Mouse (Mus musculus) embryo, embryonic 11 days (tissue): ENCODE measurements around the gene Ulk4.
"Not testable (repeated sequence)": the region's sequence is repeated elsewhere in the genome, so short reads cannot be mapped to it uniquely, and the experiment has no call there.

Experiments
- DNase-seq: peaks from one replicate; pipeline ENCODE4 v3.0.0-alpha.2; 2015

The Ulk4 gene

DNA sequence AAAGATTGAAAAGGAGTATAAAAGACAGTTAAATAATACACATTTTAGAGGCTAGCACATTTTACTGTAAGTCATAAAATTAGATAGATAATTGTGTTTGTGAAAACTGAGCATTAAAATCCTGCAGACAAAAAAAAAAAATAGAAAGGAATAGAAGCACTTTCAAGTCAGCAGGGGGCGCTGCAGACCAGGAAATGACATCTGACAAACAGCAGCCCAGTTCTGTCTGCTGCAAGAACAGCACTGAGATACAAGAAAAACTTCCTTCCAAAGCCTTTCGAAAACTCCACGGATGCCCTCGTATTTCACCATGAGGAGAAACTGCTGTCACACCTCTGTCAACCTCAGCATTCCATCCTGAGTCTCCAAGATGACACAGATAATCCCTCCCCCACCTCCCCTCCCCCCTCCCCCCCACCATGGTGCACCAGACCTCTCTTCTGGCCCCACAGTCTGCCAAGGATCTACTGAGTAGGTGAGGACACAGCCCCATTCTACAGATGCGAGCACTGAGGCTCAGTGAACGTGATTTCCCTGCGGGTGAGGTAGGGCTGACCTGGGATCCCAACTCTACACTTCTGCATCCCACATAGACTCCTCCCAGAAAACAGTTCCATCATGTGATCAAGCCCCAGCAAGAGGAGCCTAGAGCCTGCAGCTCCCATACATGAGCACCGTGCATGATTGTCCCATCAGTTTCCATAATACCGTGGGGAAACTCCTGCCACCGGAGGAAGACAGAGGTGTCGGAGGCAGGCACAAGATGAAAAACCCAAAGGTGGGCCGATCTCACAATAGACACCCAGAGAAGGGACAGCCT, 28.8 kb downstream of the Ulk4 start:
- DNase-seq: peak; percentile 85

DNA sequence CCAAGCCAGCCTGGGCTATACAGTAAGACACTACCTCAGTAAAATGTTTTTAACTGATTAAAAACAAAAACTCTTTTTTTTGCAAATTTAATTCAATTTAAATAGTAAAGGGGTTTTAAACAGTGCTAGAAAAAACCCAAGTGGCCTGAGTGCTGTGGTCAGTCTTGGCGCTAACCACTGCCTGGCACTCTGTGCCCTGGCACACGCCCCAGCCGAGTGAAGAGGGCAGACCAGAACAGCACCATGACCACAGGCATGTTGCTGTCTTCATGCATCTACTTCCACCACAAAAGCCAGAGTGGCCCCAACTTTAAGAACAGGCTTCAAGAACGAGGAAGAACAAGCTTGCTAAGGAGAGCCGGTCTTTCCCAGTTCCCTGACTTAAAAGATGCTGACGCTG, 29.9 kb downstream of the Ulk4 start:
- no peak for DNase-seq

DNA sequence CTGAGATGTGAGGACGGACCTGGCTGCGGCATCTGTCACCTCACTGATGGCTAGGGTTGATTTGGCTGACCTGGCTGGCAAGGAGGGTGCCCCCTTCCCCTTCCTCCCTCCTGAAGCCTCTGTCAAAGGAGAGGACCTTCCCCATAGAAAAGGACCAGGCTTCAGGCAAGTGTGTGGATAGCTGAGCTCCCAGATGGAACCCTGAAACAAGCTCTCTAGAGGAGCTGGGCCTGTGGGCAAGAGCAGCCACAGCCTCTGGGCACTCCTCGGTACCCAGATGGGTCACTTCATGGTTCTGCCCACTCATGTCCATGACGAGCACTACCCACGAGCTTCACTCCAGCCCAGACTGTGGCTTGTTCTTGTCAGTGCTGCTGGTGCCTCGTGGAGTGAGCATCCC, 34.7 kb downstream of the Ulk4 start:
- DNase-seq: no peak

DNA sequence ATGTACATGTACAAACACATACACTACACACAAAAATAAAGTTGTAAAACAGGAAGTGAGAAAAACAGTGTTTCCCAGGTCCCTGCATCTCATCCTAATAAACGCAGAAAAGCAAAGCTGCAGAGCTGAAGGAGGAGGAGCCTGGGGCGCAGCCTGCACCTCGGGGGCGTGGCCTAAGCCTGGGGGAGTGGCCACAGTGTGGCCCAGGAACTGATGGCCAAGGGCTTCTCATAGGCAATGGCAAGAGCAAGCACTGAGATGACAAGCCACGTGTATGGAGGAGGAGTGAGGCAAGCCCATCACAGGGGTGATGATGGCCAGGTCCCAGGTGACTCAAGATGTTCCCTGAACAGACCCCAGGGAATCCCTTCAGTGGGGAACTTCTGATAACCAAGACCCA, 35.2 kb downstream of the Ulk4 start:
- peak; percentile 22 for DNase-seq

DNA sequence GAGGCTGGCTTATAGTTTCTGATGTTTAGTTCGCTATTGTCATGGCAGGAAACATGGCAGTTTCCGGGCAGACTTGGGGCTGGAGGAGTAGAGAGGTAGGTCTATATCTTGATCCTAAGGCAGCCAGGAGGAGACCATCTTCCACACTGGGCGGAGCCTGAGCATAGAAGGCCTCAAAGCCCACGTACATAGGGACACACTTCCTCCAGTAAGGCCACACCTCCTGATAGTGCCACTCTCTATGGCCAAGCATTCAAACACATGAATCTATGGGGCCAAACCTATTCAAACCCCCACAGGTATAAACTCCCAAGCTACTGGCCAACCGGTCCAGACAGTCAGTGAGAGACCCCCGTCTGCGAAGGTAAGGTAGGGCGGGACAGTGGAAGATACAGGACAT, 35.6 kb downstream of the Ulk4 start:
- DNase-seq: no peak

DNA sequence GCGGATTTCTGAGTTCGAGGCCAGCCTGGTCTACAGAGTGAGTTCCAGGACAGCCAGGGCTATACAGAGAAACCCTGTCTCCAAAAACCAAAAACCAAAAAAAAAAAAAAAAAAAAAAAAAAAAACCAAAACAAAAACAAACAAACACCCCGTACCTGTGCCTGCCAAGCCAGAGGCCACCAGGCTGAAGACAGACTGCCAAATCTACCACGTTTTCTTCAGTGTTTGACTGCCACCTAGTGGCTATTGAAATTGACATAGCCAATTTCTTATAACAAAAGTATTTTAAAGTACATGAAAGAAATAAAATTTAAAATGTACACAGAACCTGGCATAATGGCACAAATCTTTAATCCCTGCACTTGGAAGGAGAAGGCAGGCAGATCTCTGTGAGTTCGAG, 36.8 kb downstream of the Ulk4 start:
- DNase-seq: peak; percentile 82

DNA sequence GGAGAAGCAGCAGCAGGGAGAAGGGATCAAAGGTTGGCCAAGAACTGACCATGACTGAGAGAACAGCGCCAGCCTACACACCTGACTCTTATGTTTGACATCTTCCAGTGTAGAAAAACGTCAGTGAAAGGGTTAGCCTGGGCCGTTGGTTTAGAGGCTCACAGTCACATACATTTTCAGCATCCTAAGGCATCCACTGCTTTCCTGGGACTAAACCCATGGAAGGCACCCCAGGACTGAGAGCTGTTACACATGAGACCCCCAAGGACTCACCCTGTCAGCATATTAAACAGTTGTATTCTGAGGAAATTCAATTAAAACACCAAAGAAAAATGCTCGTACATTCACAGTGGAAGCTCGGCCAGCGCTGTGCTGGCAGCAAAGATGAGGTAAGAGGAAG, 37.4 kb downstream of the Ulk4 start:
- no peak for DNase-seq

DNA sequence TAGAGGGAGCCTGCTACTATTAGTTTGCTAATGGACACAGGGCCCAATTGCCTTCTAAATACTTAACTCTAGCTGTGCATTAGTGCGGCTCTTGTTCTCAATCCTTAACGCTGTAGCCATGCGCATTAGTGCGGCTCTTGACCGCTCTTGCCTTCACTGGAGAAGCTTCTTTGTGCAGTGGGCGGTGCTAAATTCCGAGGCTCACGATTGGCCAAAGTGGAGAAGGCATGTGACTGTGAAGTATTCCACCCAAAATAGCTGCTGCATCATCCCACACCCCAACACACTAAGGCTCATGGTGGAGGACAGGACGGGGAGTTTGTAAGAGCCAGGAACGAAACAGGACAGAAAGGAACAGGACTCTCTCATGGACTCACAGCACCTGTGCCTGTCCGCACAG, 58.4 kb downstream of the Ulk4 start:
- DNase-seq: no peak

DNA sequence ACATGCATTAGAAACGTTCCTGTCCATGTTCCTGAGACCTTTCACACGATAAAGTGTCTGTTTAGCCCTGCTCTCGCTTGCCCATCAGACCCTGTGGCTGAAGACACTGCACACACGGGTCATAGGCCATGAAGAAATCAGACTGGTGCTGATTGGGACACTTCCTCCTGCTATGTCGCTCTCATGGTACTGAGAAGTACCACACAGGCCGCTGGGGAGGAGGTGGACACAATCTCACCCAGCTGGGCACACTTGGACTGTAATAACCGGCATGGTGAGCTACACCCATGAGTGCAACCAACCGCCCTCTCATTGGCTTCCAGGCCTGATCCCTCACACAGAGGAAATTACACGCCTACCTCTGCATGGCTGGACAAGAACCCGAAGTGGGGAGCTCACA, 58.8 kb downstream of the Ulk4 start:
- DNase-seq: no peak

DNA sequence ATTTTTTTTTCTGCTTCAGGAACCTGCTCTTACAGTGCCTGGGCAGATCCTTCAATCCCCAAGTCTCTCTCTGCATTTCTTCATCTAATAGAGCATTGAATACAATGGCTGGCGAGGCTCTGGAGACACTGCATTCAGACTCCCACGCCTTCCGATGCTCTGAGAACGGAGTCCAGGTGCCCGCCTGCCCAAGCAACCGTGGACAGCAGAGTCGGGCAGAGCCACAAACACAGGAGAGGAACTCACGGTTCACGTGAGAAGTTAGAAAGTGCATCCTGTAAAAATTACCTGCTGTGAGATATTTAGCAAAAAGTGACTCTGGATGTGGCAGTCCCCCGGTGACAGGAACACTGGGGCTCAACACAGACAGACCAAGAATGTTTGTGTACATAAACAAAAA, 59.3 kb downstream of the Ulk4 start:
- no peak for DNase-seq

DNA sequence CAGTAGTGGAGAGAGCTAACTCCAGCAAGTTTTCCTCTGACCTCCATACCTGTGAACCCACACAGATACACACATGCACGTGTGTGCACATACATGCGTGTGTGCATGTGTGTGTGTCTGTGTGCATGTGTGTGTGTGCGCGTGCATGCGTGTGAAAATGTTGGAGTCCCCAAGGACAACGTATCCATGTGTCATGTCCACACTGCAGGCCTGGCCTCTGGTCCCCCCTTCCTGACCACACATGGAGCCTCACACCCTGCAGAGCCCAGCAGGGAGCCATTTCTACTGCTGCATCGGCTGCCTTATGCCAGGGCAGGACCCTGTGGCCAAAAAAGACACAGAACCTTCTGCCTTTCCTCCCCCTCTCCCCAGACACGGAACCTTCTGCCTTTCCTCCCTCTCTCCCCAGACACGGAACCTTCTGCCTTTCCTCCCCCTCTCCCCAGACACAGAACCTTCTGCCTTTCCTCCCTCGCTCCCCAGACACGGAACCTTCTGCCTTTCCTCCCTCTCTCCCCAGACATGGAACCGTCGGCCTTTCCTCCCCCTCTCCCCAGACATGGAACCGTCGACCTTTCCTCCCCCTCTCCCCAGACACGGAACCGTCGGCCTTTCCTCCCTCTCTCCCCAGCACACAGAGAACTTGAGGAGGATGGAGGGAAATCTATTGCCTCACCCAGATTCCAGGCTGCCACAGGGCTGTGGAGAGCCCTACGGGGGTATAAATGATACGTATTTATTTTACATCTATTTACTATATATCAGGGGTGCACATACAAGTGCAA, 60.3 kb downstream of the Ulk4 start:
- DNase-seq: no peak

DNA sequence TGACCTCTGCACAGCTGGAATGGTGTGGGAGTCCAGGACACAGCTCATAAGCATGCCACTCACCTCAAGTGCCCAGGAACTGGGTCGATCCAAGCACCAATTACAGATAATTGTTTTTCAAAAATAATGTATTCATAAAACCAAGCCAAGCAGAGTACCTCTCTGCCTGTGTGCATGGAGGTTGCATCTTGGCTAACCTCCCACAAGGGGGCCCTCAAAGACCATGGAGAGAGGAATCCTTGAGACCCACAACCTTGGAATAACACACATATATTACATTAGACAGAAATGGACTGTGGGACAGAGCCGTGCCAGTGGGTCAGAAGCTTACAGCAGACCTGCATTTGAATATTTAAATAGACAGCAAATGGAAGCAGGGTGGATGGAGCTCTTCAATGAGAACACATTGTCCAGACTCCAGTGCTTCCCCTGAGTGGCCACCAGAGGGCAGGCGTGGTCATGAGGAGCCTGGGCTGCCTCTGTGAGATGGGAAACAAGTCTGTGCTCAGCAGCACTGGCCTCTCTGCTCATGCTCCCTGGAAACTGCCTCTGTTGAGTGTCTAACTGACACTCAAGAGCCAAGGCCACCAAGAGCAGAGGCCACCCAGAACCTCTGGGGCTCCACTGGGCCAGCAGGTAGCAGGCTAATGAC, 61.5 kb downstream of the Ulk4 start:
- peak; percentile 80 for DNase-seq

DNA sequence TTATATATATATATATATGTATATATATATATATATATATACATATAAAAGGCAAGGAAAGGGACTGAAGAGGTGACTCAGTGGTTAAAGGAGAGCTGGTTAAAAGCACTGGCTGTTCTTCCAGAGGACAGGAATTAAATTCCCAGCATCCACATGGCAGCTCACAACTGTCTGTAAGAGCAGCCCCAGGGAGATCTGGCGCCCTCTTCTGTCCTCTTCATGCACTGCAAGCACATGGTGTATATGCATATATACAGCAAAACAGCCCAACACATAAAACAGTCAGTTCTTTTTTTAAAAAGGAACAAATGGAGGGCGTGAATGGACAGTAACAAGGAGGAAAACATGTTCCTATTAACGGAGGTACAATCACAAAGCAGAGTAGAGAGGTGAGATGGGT, 64.7 kb downstream of the Ulk4 start:
- no peak for DNase-seq

DNA sequence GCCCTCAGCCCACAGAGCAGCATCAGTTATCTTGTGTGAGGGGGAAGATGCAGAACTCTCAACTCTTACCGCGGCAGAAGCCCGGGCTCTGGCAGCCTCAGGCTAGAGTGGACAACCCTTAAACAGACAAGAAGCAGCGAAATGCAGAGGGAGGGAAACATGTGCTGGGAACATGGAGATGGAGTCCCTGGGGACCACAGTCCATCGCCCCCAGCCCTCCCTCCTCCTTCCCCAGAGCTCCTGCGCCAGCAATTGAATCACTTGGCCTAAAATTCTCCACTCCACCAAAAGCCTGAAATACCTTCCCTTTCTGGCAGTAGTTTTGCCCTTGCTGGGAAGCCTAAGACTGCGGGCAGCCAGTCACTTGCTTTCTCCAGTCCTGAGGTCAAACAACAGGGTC, 72.0 kb downstream of the Ulk4 start:
- no peak for DNase-seq

DNA sequence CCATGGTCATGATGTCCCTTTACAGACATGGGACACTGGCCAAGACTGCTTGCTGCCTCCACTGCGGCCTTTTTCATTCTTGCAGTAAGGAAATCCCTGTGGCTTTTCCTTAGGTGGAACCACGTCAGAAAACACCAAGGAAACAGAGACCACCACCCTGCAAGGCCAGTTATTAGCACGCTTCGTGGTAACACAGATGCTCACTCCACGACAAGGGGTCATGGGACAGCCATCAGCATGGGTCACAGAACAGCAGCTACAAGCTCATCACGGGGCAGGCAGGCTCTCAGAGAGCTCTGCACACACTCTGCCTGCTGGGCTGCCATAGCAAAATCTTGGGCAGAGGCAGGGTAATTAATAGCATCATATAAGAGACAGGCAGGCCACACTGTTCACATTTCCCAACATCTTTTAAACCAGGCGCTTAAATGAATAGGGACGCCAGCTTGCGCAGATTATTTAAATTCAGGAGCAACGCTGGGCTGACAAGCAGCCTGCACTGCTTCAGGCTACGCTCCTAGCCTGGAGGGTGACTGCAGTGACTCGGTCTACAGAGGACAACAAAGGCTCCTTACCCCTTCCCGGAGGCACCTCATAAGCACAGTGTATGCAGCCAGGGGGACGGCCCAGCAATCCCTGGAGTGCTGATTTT, 72.7 kb downstream of the Ulk4 start:
- DNase-seq: no peak

DNA sequence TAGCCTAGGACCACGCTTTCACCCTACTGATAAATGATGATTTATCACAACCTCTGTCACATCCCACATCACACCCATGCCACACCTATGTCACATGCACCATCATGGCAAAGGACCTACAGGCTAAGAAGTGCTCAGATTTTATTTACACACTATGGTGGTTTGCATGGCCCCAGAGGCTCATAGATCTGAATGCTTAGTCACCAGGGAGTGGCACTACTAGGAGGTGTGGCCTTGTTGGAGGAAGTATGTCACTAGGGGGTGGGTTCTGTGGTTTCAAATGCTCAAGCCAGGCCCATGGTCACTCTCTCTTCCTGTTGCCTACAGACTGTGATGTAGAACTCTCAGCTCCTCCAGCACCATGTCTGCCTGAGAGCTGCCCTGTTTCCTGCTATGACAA, 73.3 kb downstream of the Ulk4 start:
- no peak for DNase-seq

DNA sequence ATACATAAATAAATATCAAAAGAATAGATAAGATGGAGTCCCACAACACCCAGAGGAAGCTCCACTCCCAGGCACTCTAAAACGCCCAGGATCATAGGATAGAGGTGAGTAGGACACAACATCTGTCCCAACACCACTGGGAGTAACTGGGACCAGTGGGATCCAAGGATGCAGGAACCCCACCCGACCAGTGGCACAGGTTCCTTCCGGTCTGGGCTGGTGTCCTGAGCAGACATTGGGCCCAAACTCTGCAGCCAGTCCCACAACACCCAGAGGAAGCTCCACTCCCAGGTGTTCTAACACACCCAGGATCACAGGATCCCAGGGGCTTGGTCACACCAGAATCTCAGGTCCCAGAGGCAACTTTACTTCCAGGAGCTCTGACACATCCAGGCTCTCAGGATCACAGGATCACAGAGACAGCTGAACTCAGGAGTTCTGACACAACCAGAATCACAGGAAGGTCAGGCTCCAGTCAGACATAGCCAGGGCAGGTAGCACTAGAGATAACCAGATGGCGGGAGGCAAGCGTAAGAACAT, 77.8 kb downstream of the Ulk4 start:
- not testable (repeated sequence) for DNase-seq

DNA sequence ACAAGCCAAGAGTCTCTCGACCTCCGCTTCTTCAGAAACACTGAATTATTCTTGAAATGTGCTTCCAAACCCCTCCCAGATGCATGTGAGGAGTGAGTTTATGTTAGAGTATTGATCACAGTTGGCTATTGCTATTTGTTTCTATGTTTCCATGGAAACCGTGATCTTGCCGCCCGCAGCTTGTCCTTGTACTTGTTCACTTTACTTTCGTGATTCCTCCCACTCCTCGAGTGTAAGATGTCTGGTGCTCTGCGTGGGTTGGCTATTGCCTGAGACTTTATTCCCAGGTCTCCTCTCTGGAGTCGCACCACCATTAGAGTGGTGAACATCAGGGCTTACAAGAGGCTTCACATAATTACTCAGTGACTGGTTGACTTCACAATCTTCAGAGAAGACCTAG, 80.5 kb downstream of the Ulk4 start:
- no peak for DNase-seq

DNA sequence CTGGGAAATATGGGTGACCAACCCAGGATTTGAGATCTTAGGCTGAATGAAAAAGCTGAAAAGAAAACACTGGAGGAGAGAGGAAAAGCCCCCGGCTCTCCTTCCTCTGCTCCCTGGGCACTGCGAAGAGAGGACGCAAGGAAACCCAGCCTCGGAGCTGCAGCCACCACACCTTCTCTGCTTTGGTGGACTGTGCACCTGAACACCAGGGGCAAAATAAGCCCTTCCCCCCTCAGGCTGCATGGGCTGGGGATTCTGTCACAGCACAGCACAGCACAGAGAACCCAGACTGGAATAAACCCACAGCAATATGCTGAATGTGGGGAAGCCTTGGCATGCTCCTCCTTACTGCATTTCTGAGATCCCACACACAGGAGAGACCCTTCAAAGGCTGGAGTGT, 81.9 kb downstream of the Ulk4 start:
- DNase-seq: no peak

DNA sequence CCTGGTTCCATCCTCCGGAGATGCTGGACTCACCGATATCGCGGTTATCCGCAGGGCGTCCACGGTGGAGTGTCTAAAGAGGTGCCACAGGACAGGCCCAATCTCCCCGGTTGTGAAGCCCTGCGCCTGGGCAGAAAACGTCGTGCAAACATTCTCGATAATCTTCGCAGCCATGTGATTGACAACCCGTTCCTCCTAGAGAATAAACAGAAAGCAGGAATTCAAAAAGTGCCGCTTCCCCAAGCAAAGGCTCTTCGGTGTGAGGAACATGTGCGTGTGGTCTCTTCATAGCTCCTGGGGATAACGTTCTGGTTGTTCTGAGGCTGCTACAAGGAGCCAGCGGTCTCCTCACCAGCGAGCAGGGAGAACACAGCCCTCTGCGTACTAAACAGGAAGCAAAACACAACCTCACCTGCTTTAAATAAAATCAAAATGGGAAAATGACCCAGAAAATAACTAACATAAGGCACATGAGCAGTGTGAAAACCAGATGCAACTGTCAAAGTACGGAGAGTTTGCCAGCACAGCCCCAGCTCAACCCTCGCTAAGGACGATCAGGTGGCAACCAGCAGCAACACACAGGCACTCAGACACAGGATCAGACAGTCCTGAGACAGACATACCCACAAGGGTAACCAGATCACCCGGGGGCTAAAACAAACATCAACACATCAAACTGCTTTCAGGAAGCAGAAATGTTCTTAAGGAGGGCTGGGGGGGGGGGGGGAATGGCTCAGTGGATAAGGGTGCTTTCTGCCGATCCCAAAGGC, 84.2 kb downstream of the Ulk4 start:
- no peak for DNase-seq

DNA sequence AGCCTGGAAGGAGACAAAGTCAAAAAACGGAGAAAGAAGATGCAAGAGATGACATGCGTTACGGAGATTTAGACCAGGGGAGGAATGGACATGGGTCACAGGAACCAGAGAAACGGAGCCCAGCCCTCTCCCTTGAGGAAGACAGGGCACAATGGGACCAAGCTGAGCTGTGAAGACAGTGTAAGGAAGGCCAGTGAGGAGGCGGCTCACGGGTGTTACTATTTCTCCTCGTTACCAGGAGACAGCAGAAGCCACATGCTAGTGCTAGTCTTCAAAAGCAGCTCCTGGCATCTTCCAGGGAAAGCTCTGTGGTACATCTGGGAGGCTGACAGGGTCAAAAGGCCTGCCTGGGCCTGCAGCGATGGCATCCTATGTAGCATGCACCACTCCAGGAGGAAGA, 89.2 kb downstream of the Ulk4 start:
- DNase-seq: no peak

DNA sequence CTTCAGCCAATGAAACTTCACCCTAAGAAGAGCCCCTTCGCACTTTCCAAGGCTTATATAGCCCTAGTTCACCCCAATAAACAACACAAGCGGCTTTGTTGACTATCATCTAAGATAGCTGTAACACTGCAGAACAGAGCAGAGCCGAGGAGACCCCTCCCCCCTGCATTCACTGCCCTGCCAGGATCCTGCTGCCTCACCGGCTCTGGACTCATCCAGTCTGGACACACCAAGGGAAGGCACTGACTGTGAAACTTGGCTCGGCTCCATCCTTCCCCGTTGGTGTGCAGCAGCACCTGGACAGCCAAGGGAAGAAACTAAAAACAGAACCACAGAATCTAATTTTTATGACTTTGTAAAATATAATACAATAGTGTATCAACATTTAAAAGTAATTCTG, 91.2 kb downstream of the Ulk4 start:
- no peak for DNase-seq
